Mouse (Mus musculus) lung, embryonic 14.5 days (tissue): ENCODE measurements at regions not wholly inside any gene's neighbourhood (a gene's known extent, or its start where the extent isn't known, plus 50 kb on each side); places are given as distances from the start of the nearest gene placed in this dataset.

Experiments used
- ATAC-seq: fragments of 200-750 bp; cut with Nextera tagmentation; 2 replicates; pipeline ENCODE4 v1.8.0; 2017; ENCODE audit warnings: mild to moderate bottlenecking, moderate TSS enrichment, moderate library complexity; ENCODE audit not compliant: insufficient read depth
- DNase-seq: peaks from one replicate; pipeline ENCODE4 v3.0.0-alpha.2; 2015
- H3K27ac ChIP-seq: fragments of 300-500 bp; sonication (generic); 2 replicates; pipeline ENCODE4 v1.5.1; 2014; ENCODE audit warnings: low read depth, mild to moderate bottlenecking, moderate library complexity
- H3K27me3 ChIP-seq: fragments of 300-500 bp; sonication (generic); 2 replicates; pipeline ENCODE4 v1.6.1; 2014; ENCODE audit warnings: low read length, control low read depth; ENCODE audit not compliant: insufficient read depth
- H3K36me3 ChIP-seq: fragments of 300-500 bp; sonication (generic); 2 replicates; pipeline ENCODE4 v1.6.1; 2014; ENCODE audit warnings: control low read depth; ENCODE audit not compliant: insufficient read depth
- H3K4me1 ChIP-seq: fragments of 300-500 bp; sonication (generic); 2 replicates; pipeline ENCODE4 v1.6.1; 2014; ENCODE audit warnings: antibody characterized with exemption, control low read depth; ENCODE audit not compliant: insufficient read depth
- H3K4me2 ChIP-seq: fragments of 300-500 bp; sonication (generic); 2 replicates; pipeline ENCODE4 v1.6.1; 2014; ENCODE audit warnings: mild to moderate bottlenecking
- H3K4me3 ChIP-seq: fragments of 300-500 bp; sonication (generic); 2 replicates; pipeline ENCODE4 v1.5.1; 2014; ENCODE audit warnings: low read depth, low read length
- H3K9ac ChIP-seq: fragments of 300-500 bp; sonication (generic); 2 replicates; pipeline ENCODE4 v1.6.1; 2014
- H3K9me3 ChIP-seq: fragments of 300-500 bp; sonication (generic); 2 replicates; pipeline ENCODE4 v1.6.1; 2016; ENCODE audit warnings: low read depth, low read length, control low read depth
- CTCF ChIP-seq: IDR thresholded peaks from 2 replicates; pipeline ENCODE4 v1.5.1; 2016; ENCODE audit warnings: antibody characterized with exemption, low read depth
- WGBS: fragments of 180-500 bp; shearing (Covaris S2); extraction: QIAGEN DNeasy Blood & Tissue Kit; methylation state at CpG from one replicate; pipeline ENCODE4 v1.1.7; 2014; 5-methylcytosine and 5-hydroxymethylcytosine counted together

DNA sequence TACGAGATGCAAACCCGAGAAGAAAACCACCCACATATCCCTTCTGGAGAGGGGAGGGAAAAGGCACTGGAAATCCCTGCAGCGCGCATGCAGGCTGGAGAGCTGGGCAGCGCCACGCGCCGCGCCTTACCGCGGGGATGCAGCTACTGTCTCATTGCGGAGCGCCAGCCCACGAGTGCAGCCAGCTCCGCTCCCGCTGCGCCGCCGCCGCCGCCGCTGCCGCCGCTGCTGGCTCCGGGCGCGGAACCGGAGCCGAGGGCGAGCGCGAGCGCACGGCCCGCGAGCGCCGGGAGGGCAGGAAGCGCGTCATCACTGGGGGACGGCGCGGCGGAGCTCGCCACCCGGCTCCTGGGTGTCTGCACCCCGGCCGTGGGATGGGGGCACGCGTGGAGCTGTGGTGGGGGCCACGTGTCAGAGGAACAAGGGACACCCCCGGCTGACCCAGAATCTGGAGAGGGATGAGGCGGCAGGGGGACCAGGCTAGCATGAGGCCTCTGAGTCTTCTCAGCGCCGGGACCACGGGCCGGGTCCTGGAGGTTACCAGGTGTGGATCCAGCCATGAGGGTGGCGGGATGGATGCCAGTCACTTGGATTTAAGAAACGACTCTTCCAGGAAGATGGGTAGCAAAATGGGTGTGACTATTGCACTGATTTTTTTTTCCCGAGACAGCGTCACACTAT is 74.4 kb upstream of the Tln2 start:
- peak overlapping the region; percentile 80 for H3K4me3 ChIP-seq
- H3K9me3 ChIP-seq = no peaks in the 10 kb centered on the region
- H3K36me3 ChIP-seq = no peaks in the 10 kb centered on the region
- WGBS = under 1% methylated on average over 61 of the region's 61 CpGs
- DNase-seq (peak; percentile 86), ATAC-seq (peak; percentile 83)
- H3K4me2 ChIP-seq = peak overlapping the region; percentile 99
- 0 out of 2 replicates have a peak, but pooled peaks cover 2% of the 10 kb centered on the region for H3K4me1 ChIP-seq
- peak overlapping the region; percentile 72 for H3K27ac ChIP-seq
- peak overlapping the region; percentile 87 for H3K9ac ChIP-seq
- no peak for TF ChIP-seq CTCF
- H3K27me3 ChIP-seq = peaks cover 16% of the 10 kb centered on the region; the same call in 1 of the 2 replicates

DNA sequence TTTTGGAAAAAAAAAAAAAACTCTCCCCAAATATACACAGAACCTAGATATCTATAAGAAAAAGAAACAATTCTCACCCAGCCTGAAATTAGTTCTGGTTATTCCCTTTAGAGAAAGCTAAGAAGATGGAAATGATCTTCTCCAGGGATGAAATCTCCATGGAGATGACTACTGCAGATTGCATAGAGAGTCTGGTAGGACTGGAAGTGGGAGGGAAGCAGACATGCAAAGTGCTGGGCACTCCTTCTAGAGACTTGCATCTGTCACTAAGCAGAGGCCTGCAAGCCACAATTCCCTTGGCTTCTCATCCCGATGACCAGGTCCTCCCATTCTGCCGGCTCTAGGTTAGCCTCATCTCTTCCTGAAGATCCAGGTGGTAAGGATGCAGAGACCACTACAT is 87.3 kb upstream of the Tln2 start:
- 94% methylated on average over 2 of the region's 2 CpGs for WGBS
- H3K4me2 ChIP-seq = no peak overlapping the region
- H3K27ac ChIP-seq = no peak overlapping the region
- no peaks in the 10 kb centered on the region for H3K27me3 ChIP-seq
- no peaks in the 10 kb centered on the region for H3K36me3 ChIP-seq
- H3K9me3 ChIP-seq = no peaks in the 10 kb centered on the region
- no peak overlapping the region for H3K4me3 ChIP-seq
- TF ChIP-seq CTCF = no peak
- ATAC-seq = no peak
- no peak for DNase-seq
- no peak overlapping the region for H3K9ac ChIP-seq
- H3K4me1 ChIP-seq = no peaks in the 10 kb centered on the region

DNA sequence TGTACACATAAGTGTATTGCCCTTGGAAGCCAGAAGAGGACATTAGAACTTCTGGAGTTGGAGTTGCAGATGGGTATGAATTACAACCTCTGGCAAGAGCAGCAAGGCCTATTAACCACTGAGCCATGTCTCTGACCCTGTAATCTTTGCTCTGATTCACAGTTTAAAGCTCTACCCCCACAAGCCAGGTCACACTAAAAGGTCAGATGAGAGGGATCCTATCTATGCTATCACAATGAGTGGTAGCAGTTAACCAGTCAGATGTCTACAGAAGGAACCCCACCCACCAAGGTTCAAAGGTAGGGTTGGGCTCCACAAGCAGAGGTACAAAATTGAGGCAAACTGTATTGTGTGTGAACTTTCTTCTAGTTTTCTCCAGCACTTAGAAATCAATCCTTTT is 94.5 kb upstream of the C2cd4b start:
- TF ChIP-seq CTCF = no peak
- Histone ChIP-seq H3K36me3 (no peaks in the 10 kb centered on the region), H3K4me3 (no peak overlapping the region), H3K4me1 (no peaks in the 10 kb centered on the region), H3K4me2 (no peak overlapping the region), H3K27ac (no peak overlapping the region), H3K9ac (no peak overlapping the region), H3K27me3 (no peaks in the 10 kb centered on the region), H3K9me3 (no peaks in the 10 kb centered on the region)
- DNase-seq (no peak), ATAC-seq (no peak)

DNA sequence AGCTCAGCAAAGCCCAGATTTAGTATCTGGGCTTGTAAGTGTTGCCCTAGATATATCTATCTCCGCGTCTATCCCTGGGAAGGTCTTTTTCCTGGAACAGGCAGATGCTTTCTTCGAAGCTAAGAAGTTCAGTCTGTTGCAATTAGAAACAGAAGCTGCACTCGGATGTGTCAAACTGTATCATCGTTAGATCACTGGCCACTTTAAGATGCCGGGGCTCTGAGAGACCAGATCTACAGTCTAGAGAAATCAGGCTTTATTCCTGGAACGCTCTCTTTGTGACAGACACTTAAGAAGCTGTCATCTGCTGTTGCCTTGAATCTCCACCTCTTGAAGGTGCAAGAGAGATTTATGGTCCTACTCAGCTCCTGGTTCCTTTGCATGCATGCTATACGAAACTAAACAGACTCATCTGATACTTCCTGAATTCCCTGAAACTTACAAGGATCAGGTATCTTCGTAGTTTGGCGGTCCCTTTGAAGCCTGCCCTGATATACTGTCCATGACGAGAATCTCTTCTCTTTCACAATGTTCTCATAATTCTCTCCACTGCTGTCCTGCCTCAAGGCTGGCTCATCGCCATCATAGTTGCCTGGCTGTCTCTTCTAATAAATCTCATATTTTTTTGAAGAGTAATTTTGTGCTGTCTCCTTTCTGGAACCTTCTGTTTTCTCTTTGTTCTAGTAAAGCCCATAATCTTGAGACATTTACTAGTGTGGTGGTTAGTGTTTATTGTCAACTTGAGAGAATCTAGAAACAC is 88.8 kb upstream of the C2cd4b start:
- no peak overlapping the region for H3K9ac ChIP-seq
- DNase-seq (no peak), ATAC-seq (no peak)
- 65% methylated on average over 12 of the region's 12 CpGs for WGBS
- H3K36me3 ChIP-seq = no peaks in the 10 kb centered on the region
- H3K27me3 ChIP-seq = no peaks in the 10 kb centered on the region
- no peaks in the 10 kb centered on the region for H3K4me1 ChIP-seq
- no peak overlapping the region for H3K27ac ChIP-seq
- no peak for TF ChIP-seq CTCF
- no peak overlapping the region for H3K4me2 ChIP-seq
- no peaks in the 10 kb centered on the region for H3K9me3 ChIP-seq
- no peak overlapping the region for H3K4me3 ChIP-seq

DNA sequence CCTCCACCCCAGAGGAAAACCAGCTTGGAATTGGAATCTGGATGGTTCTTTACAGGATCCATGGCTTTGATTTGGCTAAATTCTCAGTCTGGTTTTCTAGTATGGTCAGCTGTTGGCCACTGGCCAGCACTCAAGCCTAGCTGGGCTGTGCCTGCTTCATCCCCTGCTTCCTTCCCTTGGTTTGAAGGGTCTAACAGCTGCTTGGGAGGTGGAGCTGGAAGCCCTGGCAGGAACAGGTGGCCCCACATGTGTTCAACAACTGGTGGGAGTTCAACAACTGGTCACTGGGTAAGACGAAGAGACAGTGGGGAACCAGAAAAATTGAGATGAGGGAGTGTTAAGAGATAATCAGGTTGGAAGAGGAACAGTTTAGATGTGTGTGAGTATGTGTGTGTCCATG is 82.3 kb upstream of the C2cd4b start:
- Histone ChIP-seq H3K27ac (no peak overlapping the region), H3K9ac (no peak overlapping the region; the same call in 1 of the 2 replicates), H3K36me3 (no peaks in the 10 kb centered on the region), H3K9me3 (no peaks in the 10 kb centered on the region), H3K4me3 (no peak overlapping the region), H3K4me2 (no peak overlapping the region), H3K27me3 (no peaks in the 10 kb centered on the region), H3K4me1 (no peaks in the 10 kb centered on the region)
- peak; percentile 18 for DNase-seq
- TF ChIP-seq CTCF = no peak
- WGBS = 36% methylated on average over 1 of the region's 1 CpGs
- no peak for ATAC-seq

DNA sequence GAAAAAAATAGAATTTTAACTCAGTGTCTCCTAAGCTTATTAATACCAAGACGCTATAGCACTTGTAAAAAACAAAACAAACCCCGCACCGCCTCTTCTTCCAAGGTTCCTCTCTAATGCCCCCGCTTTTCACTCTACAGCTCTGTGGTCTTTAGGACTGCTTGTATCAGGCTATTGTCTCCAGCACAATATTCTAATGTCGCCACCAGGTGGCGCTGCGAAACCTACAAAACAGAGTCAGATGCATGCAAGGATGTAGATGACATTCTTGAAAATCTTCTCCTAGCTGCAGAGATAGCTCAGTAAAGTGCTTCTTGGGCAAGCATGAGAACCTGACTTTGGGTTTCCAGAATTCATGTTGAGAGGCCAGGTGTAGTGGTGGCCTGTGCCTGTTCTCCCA is 75.9 kb upstream of the C2cd4b start:
- 0 out of 2 replicates have a peak, but pooled peaks have one; percentile 52 for ATAC-seq

DNA sequence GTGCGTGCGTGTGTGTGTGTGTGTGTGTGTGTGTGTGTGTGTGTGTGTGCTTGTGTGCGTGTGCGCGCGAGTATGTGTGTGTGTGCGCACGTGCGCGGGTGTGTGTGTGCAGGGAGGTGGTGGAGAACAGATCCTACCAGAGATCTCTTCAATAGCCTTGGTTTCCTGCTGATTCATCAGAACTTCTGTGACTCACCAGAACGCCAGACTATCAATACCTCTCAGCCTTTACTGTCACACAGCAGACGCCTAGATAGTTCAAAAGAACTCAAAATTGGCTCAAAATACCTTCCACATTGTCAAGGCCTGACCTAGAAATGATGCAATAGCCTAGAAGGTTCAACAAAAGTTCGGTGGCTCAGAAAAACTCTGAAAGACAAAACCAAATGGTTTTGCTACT is 66.8 kb upstream of the C2cd4b start:
- Histone ChIP-seq H3K9me3 (no peaks in the 10 kb centered on the region), H3K9ac (no peak overlapping the region), H3K4me3 (no peak overlapping the region), H3K4me2 (no peak overlapping the region), H3K27me3 (no peaks in the 10 kb centered on the region), H3K4me1 (no peaks in the 10 kb centered on the region), H3K36me3 (no peaks in the 10 kb centered on the region), H3K27ac (no peak overlapping the region)
- WGBS = 83% methylated on average over 13 of the region's 13 CpGs
- ATAC-seq = no peak
- no peak for DNase-seq
- TF ChIP-seq CTCF = no peak

More for the DNA sequence above, 75.9 kb upstream of the C2cd4b start:
- no peak overlapping the region for H3K4me3 ChIP-seq
- H3K27ac ChIP-seq = no peak overlapping the region
- DNase-seq = peak; percentile 94
- 8% methylated on average over 7 of the region's 7 CpGs for WGBS
- TF ChIP-seq CTCF = peak; percentile 91
- H3K9me3 ChIP-seq = peaks cover 7% of the 10 kb centered on the region
- H3K27me3 ChIP-seq = no peaks in the 10 kb centered on the region
- no peak overlapping the region for H3K4me2 ChIP-seq
- no peak overlapping the region for H3K9ac ChIP-seq
- no peaks in the 10 kb centered on the region for H3K36me3 ChIP-seq
- H3K4me1 ChIP-seq = no peaks in the 10 kb centered on the region
